Mouse (Mus musculus): ENCODE measurements around the gene Ints7.

Gene Ints7

DNA sequence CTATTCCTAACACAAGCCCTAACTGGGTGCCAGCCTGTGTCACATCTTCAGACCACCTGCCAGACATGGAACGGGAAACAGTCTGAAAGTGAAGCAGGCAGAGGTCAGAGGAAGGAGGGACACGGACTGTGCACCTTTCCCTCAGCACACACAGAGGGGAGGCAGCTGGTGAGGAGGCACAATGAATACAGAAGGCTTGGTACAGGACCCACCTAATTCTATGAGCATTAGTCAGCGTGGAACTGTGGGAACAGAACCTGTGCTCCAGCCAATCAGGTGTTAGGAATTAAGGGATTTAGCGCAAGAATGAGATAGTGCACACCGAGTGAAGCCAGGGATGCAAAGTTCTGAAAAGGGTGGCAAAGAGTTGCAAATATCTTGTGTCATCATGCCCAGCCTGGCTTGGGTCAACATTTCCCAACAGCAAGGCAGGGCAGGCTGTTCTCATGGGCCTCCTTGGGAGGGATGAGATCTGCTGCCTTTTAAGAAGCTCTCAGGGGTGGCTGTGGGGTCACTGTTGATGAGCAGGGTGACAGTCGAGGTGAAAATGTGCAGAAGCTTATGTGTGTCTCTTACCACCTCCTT is 57.2 kb downstream of the Ints7 start:
- no peak for DNase-seq (ENCODE audit: low read depth)

DNA sequence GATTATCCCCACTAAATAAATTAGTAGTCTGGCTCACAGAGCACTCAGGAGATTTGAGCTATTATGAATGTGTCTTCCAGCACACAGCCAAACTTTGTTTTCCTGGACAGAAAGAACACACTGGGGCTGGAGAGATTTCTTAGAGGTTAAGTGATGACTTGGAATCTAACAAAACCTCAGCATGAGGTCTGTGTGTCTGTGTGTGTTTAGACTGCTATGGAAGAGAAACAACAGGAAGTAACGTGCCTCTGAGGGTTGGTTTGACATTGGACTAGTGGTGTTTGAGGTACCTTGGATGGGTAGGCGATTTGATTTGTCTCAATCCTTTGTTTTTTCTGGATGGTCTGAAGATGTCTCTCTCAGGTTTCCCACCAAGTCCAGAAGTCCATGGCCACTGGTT is 58.7 kb downstream of the Ints7 start:
- DNase-seq (ENCODE audit: low read depth) = no peak

DNA sequence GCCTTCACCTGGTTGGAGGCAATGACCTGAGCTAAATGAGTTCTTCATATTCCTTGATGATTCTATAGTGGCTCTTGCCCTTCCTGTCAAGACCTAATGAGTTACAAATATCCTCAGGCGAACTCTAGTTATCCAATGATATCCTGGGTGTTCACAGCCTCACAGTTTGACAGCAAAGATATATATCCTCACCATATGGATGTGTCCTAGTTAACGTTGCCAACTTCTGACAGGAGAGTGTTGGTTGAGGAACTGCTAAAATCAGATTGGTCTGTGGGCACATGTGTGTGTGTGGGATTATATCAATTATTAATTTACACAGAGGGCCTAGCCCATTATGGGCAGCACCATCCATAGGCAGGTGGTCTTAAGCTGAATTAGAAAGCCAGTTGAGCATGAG is 63.0 kb downstream of the Ints7 start:
- DNase-seq (ENCODE audit: low read depth) = no peak

DNA sequence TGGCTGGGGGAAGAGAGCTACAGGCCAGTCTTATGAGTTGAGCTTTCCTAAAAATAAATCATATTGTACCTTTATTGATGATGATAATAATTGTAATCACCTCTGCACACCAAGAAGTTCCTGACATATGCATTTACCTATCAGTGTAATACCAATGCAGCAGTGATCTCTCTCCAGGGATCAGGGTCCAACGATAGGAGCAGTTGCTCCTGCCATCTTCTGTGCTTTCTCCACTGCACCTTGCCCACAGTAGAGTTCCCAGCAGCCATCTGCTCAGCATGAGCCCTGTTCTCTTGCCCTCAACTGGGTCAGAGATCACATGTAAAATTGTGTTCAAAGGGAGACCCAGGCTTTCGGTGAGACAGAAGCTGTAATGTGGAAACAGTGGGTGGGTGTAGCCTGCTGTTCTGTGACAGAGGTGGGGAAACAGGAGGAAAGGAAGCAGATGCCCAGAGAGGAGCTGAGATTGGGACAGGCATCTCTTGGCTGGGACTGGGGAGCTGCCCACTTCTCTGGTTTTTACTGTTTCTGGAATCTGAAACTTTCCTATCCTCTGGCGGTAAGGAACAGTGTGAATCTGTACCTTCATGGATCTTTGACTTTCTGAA is 63.9 kb downstream of the Ints7 start:
- no peak for DNase-seq (ENCODE audit: low read depth)

DNA sequence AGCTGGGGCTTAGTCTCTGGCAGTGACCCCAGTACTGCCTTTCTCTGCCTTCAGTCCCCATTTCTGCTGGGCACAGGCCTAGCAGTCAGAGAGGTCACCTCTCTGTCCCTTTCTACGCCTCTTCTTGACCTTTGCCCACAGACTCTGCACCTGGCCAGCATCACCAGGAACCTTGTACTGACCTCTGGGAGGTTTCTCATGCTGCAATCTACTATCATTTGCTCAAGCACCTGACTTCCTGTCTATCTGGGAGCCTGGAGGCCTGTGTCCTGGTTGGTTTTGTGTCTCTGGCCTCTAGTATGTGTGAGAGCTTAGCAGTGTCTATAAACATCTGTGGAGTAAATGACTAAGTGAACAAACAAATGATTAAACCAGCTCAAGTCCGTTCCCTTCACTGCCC is 64.7 kb downstream of the Ints7 start:
- no peak for DNase-seq (ENCODE audit: low read depth)

DNA sequence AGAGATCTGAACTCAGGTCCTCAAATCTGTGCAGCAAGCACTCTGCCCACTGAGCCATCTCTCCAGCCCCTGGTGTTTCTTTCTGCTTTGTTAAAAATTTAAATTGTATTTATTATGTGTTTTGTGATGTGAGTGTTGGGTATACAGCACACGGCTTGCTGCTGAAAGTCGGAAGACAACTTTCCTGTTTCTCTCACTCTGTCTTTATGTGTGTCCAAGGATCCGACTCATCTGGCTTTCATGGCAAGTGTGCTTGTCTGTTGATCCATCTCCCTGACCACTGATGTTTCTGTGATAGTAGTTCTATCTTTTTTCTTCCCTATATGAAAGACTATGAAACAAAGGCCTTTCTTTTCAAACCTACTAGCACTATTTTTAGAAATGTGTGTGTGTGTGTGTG is 65.4 kb downstream of the Ints7 start:
- DNase-seq (ENCODE audit: low read depth) = no peak

DNA sequence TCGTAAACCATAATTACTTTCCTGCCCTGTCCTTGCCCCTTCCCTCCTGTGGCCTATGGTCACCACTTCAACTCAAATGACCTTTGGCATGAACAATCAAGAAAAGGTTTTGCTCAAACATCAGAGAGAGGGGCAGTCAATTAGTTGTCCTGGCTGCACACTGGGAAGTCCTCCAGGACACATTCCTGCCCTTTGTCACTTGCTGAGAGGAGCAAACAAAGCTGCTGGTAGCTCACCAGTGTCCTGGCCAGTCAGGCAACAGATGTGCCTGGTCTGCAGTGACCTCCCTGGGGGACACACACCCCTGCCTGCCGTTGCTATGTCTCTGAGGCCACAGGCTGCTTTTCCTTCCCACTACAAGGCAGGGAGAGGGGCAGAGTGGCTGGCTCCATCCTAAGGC is 66.0 kb downstream of the Ints7 start:
- no peak for DNase-seq (ENCODE audit: low read depth)

DNA sequence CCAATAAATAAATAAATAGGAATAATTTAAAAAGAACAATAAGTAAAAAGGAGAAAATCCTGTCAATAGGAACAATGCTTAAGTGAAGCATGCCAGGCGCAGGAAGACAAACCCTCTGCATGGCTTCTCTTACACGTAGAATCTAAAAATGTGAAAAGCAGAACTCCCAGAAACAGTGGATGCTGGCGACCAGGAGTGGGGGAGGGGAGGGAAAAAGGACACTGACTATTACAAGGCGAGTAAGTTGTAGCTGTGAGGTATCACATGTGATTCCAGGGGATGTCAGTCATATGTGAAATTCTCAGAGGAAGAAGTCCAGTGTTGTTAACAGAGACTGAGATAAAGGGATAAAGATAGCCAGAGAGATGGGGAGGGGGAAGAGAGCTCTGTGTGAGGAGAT is 67.5 kb downstream of the Ints7 start:
- no peak for DNase-seq (ENCODE audit: low read depth)

DNA sequence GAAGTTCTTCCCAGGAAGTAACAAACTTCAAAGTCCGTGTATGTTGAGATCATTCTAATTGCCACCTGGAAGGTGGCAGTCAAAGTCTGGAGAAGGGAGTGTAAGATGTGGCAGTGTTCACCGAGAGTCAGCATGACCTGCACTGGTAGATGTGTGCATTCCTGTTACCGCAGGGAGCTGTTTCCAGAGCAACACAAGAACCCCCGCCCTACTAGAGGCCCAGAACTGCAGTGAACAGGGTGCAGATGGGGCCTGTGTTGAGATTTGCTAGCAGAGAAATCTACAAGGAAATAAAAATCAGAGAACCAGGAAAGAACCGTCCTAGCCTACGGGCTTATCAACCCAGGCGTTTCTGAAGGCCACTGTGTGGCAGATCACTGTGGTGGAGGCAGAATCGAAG is 70.5 kb downstream of the Ints7 start:
- DNase-seq (ENCODE audit: low read depth) = no peak

DNA sequence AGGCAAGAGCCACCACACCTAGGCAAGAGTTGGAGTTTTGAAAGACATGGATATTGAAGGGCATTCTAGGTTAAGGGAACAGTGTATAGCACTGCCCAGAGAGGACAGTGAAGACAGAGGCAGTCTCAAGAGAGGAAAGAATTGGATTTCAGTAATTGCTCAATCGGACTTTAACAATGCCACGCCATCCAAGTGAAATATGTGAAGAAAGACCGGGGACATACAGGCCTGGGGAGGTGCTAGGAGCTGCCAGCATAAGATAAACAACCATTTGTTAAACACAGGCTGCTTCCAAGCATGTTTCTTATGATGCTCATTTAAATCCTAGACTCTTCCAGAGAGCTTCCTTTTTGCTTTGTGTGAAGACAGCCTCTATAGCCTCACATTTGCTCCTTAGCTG is 72.2 kb downstream of the Ints7 start:
- DNase-seq (ENCODE audit: low read depth) = no peak

DNA sequence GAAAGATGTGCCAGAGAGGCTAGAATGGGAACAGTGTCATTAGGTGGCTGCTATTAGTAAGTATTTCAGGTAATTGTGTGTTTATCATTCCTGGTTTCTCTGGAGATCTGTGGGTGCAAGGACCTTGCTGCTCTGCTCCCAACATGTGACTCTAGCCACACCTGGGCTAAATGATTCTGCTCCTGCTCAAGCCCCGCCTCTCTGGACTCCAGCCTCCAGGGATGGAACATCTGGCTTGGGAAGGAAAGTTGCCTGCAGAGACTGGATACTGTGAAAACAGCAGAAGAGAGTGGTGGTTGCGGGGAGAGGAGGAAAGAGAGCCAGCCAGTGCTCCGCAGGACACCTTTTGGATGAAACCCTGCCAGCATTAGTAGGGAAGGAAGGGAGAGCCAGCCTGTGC is 84.0 kb downstream of the Ints7 start:
- no peak for DNase-seq (ENCODE audit: low read depth)

DNA sequence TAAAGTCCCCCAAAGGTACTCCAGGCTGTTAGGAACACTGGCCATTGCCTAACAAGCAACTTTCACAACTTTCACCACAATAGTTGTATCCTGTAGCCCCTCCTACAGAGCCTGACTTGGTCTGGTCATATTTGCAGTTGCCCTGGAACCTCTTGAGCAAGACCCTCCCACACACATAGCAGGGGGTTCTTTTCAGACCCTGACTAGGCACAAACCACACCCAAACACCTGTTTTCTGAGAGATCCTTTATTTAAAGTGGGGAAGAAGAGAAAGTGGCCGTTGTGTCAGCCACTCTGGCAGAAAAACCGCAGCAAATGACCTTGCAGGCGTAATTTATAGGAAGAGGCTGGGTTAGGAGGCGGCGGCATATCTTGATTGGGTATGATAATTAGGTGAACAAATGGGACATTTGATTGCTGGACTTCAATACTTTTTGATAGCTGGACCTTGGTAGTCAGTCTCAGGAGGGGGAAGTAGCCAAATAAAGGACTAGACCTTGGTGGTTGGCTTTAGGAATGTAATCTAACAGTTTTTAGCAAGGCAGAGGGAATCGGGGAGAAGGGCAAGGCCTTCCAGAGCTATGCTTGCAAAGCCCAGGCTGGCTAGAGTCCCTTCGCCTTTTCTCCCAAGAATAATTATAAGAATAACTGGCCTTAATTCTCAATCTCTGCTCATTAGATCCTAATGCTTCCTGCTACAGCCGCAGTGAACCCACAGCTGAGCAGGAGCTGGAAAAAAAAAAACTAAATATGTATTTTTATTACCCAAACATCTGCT is 85.8 kb downstream of the Ints7 start:
- peak; percentile 32 for DNase-seq (ENCODE audit: low read depth)

DNA sequence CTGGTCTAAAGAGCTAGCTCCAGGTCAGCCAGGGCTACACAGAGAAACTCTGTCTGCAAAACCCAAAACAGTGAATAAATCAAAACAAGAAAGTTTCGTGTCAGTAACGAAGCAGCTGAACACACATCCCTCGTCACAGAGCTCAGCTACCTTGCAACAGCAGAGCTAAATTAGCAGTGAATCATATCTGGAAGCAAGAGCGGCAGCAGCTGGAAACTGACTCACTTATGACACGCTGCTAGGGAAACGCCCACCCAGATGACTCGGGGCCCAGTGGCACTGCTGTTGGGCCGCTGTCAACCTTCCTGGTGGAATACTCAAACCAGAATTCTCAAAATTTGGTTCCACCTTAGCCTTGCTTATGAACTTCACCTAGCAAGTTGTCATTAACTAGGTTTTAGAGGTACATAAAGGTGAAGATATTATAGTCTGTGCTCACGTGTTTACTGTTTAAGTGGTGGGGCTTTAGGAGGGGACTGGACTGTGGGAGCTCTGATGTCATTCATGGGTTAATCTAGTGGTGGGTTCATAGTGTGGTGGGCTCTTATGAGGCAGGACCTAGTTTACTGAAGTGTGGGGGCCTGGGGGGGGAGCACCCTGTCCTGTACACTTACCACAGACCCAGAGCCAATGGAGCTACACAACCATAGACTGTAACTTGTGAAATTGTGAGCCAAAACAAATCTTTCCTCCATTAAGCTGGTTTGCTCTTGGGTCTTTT is 86.9 kb downstream of the Ints7 start:
- DNase-seq (ENCODE audit: low read depth) = no peak

DNA sequence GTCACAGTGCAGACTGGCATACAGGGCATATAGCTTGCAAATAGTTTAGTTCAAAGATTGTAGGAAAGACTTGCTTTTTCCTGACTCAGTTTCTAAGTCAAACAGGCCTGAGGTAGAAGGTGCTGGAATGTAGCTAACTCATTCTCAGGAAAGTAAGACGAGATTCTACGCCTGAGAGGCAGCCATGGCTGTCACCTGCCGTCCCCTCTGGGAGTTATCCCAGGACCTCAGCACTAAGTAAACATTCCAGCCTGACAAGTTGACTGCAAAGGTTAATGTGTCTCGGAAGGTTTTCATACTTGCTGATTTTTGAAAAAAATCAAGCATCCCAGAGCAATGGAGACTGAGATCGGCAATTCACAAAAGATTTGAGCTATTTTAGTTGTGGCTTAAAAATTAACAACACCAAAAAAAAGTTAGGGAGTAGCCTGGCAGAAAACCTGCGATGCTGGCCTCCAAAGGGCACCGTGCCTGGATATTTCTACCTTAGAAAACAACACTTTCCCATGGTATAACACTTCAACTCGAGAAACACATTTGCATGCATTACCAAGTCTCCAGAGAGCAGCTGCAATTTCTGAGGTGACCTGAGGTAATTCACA is 87.6 kb downstream of the Ints7 start:
- no peak for DNase-seq (ENCODE audit: low read depth)

DNA sequence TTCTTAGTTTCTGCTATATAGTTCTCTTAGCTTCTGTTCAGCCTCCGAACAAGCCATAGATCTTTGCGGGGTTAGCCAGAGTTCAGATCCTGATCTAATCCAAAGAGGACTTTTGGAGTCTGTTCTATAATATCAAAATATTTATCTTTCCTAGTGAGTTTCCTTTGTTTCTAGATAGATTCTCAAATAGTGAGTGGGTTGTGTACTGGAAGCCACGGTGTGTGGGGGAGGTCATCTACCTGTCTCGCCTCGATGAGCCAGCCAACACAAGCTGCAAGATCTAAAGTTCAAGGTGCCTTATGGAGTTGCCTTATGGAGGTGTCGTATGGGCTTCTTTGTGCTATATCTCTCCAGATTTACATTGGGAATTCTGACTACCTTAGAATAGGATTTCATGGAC is 88.2 kb downstream of the Ints7 start:
- no peak for DNase-seq (ENCODE audit: low read depth)

DNA sequence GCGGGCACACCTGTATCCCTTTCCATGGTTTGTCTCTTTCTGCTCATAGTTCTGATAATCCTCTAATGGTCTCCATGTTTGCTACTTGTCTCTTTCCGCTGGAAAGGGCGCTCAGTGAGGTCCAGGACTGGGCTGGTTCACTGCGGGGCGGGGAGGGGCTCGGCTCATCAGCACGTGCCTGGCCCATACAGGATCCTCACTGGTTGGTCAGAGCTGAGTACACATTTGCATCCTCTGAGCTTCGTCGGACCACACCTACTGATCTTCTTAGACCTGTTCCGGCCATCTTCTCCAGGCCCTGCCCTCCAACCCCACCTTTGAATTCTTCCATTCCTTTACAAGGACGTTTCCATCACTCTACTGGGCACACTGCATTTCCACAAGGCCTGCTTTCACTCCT is 90.9 kb downstream of the Ints7 start:
- DNase-seq (ENCODE audit: low read depth) = no peak

DNA sequence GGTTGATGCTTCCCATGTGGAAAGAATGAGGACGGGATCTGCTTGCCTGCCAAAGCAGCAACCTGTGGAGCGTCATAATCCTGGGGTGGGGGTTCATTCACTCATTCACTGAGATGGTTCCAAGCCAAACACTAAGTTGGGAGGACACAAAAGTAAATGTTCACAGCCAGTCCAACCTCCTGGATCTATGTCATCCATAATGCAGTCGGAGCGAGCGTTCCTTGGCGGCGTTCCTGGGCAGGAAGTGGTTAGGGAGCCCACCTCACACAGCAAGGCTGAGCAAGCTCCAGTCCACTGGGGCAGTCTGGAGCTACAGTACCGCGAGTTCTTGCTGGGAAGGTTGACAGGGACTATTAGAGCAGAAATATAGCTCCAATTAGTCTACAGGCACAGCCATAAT is 92.6 kb downstream of the Ints7 start:
- no peak for DNase-seq (ENCODE audit: low read depth)
